Mouse (Mus musculus) mature B cell (primary cell): Measurements from ENCODE around the gene Mylpf.
"Not testable (repeated sequence)": the region's sequence is repeated elsewhere in the genome, so short reads cannot be mapped to it uniquely, and the experiment has no call there.

Experiments
- in situ Hi-C: fragments of 300-500 bp; cut with MboI; formaldehyde crosslinking; loops from 2 replicates; pipeline ENCODE4 v1.14.3; 2019

The Mylpf gene

DNA sequence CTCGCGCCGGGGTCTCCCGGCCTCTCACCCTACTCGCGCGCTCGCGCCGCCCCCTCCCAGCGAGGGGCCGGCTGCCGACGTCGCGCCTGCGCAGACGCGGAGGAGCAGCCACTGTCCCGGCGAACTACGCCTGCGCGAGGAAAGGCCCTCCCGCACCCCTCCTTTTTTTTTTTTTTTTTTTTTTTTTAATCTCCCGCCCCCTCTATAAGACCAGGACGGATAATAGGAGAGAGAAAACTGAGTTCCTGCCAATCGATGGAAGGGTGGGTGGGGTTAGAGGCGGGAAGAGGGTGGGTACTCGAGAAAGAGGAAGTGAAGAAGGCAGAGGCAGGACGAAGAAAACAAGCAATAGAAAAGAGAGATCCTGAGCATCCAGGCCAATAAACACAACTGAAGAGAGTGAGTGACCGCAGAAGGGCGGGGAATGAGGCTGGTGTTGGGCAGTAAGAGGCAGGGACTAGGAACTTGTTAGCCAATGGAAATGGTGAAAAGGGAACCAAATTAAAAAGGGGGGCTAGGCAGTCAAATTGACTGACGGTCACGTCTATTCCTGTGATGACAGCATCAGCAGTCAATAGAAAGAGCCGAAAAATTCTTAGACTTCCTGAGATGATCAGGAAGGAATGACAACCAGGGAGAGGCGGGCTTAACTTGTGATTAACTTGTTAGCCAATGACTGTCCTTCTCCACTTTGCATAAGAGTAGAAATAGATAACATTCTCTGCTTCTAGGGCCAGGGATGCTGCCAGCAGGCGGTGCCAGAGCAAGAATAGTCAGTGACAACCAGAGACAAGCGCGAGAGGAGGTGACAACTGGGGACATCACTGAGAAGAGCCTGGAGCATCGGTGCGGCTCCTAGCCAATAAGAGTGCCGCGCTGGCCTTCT lies at the start of gene Mylpf:
Gene Mylpf (plus strand): TSS at position 338 of the 886 bp plus-strand sequence.
- in situ Hi-C loops = no loop called here

DNA sequence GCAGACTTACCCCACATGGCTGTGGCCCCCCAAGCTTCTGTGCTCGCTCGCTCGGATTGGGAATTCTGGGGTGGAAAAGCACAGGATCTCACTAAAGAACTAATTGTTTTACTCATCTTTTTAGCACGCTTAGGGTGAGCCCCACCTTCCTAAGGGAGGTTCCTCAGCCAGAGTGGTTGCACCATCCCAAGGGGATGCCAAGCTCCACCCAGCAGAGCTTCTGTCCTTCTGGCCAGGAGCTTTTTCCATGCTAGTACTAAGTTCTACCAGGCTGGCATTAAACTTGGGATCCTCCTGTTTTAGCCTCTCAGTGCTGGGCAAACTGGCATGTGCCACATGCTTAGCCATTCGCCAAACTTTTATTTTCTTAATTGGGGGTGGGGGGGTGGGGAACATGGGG lies 46.1 kb upstream of the Mylpf start:
- in situ Hi-C loops = no loop called here

DNA sequence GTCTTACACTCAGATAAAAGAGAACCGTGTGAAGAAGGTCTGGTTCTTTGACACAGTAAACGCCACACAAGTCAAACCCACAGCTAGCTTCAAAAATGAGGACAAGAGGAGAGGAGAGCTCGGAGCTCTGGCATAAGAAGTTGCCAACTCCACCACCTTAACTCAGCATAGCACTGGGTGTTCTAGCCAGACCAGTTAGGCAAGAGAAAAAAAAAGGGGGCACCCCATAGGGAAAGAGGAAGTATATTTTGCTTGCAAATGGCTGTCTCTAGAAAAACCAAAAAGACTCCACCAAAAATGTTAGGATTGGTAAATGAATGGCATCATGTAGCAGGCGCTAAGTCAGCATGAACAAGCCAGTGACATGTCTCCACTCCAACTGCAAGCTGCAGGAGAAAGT lies 44.7 kb upstream of the Mylpf start:
- in situ Hi-C loops = no loop called here

- in situ Hi-C loops = no loop called here
Observed at GRCm38 (mm10) chr7:127165607-127166493, 42.8 kb upstream of the Mylpf start.

GRCm38 (mm10) chr7:127166501-127166900 lies 42.2 kb upstream of the Mylpf start:
- in situ Hi-C loops = no loop called here

DNA sequence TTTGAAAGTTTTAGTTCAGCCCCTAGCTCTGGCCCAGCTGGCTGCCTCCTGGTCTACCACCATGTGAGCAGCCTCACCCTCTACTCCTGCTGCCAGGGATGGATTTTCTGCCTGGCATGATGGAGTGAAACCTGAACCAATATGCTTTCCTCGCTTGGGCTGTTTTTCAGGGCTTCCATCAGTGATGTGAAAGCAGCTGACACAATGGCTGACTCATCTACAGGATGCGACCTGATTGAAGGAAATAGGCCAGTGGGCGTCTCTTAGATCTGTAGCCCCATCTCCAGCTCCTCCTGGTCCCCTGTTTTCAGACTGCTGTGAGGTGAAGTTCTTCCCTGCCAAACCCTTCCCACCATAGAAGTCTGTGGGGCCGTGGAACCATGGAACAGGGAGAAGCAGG lies 31.8 kb upstream of the Mylpf start:
- in situ Hi-C loops = no loop called here

- in situ Hi-C loops = no loop called here
Observed at GRCm38 (mm10) chr7:127180783-127181182, 27.9 kb upstream of the Mylpf start.

GRCm38 (mm10) chr7:127181724-127182123 lies 27.0 kb upstream of the Mylpf start:
- in situ Hi-C loops = not testable (repeated sequence)

DNA sequence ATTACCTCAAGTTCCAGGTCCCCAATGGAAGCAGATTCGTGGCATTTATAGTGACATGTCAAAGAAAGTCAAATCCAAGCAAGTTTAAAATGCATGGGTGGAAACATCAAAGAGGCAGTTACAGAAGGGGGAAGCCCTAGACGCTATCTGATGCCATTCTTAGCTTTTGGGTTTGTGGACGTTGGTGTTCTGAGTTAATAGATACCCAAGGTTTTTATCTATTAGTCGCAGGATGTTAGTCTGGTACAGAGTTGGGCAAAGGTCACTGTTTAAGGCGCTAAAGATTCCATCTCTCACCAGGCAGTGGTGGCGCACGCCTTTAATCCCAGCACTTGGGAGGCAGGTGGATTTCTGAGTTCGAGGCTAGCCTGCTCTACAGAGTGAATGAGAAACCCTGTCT lies 25.3 kb upstream of the Mylpf start:
- in situ Hi-C loops = no loop called here

DNA sequence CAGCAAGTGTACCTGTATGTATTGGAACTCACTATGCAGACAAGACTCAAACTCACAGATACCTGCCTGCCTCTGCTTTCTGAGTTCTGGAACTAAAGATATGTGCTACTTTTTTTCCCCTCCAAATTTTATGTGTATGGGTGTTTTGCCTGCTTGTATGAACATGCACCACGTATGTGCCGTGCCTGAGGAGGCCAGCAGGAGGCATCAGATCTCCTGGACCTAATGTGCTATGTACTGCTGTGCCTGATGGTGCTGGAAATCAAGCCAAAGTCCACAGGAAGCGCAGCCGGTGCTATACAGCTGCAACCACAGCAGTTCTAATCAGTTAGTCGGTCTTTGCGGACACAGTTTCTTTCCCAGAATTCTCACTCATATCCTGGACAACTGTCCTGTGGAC lies 24.9 kb upstream of the Mylpf start:
- in situ Hi-C loops = no loop called here

DNA sequence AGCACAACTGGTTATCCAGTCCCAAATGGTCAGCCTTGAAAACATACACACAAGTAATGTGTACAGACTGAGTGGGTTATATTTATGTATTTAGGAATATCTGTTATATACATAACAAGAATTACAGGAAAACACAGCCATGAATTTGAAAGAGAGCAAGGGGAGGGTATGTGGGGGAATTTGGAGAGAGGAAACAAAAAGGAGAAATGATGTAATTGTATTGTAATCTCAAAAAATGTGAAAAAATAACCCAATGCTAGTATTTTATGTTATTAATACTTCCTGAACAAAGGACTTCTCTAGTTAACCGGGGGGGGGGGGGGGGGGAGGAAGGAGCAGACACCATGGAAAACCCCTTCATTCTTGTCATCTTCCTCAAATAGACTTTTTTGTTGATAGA lies 24.0 kb upstream of the Mylpf start:
- in situ Hi-C loops = no loop called here

- in situ Hi-C loops = no loop called here
Observed at GRCm38 (mm10) chr7:127185601-127186000, 23.1 kb upstream of the Mylpf start.

- in situ Hi-C loops = no loop called here
Observed at GRCm38 (mm10) chr7:127187351-127187750, 21.3 kb upstream of the Mylpf start.

- in situ Hi-C loops = no loop called here
Observed at GRCm38 (mm10) chr7:127188305-127189276, 20.1 kb upstream of the Mylpf start.

DNA sequence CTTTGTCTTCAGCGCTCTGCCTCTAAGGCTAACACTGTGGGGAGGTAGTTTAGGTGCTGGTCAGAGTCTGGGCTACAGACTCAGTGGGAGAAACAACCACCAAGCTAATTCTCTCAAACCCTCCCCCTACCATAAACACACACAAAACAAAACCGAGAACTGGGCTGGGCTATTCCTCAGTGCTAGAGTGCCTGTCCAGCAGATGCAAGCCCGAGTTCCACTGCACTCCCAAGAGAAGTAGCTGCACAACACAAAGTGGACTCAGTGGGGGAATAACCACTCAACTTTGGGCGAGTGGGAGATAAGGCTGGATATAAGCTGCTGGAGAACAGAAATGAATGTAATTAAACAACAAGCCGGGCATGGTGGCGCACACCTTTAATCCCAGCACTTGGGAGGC lies 18.0 kb upstream of the Mylpf start:
- in situ Hi-C loops = no loop called here

- in situ Hi-C loops = no loop called here
Observed at GRCm38 (mm10) chr7:127192989-127193388, 15.7 kb upstream of the Mylpf start.

DNA sequence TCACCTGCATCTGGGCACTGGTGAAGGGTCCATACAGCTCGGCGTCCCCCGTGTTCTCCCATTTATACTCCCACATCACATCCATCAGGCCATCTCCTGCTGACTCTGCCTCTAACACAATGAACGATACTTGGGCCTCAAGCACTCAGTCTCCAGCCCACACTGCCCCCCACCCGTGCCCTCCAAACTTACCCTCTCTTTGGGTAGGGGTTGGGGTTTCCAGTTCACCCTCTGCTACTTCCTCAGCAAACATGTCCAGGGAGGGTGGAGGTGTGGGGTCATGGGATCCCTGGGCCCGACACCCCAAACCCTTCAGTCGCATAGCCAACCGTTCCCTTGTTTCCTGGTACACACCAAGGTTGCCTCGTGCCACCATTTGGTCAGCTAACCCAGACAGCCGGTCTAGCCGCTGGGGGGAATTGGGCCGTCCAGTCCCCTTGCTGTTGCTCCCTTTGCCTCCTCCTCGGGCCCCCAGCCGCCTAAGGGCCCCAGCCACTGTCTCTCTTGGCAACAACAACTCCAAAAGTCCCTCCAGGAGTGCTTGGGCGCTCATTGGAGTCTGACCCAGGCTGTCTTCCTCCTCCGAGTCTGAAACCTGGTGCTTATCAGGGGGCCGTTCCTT lies 14.6 kb upstream of the Mylpf start:
- in situ Hi-C loops = no loop called here

- in situ Hi-C loops = no loop called here
Observed at GRCm38 (mm10) chr7:127194633-127195029, 14.1 kb upstream of the Mylpf start.

GRCm38 (mm10) chr7:127195544-127196295 lies 13.0 kb upstream of the Mylpf start, which contains the start of gene Cd2bp2:
Cd2bp2 (minus strand) TSS chr7:127196050.
- in situ Hi-C loops = no loop called here

- in situ Hi-C loops = no loop called here
Observed at GRCm38 (mm10) chr7:127196484-127196883, 12.2 kb upstream of the Mylpf start.
